Mouse (Mus musculus) kidney, embryonic 16.5 days (tissue): ENCODE measurements at regions not wholly inside any gene's neighbourhood (a gene's known extent, or its start where the extent isn't known, plus 50 kb on each side); places are given as distances from the start of the nearest gene placed in this dataset.

Experiments used
- ATAC-seq: fragments of 200-750 bp; cut with Nextera tagmentation; 2 replicates; pipeline ENCODE4 v1.8.0; 2017; ENCODE audit warnings: moderate TSS enrichment; ENCODE audit not compliant: low FRiP score, low TSS enrichment
- H3K27ac ChIP-seq: fragments of 300-500 bp; sonication (generic); 2 replicates; pipeline ENCODE4 v1.5.1; 2014; ENCODE audit warnings: low read length
- H3K27me3 ChIP-seq: fragments of 300-500 bp; sonication (generic); 2 replicates; pipeline ENCODE4 v1.6.1; 2014; ENCODE audit warnings: low read length, control low read depth, mixed read lengths; ENCODE audit not compliant: insufficient read depth
- H3K36me3 ChIP-seq: fragments of 300-500 bp; sonication (generic); 2 replicates; pipeline ENCODE4 v1.6.1; 2014; ENCODE audit warnings: low read length, control low read depth, mixed read lengths; ENCODE audit not compliant: insufficient read depth
- H3K4me1 ChIP-seq: fragments of 300-500 bp; sonication (generic); 2 replicates; pipeline ENCODE4 v1.6.1; 2014; ENCODE audit warnings: low read length, control low read depth, mixed read lengths; ENCODE audit not compliant: insufficient read depth
- H3K4me2 ChIP-seq: fragments of 300-500 bp; sonication (generic); replicated peaks from 2 replicates; pipeline ENCODE4 v1.6.1; 2014; ENCODE audit warnings: low read depth, low read length
- H3K4me3 ChIP-seq: fragments of 300-500 bp; sonication (generic); 2 replicates; pipeline ENCODE4 v1.5.1; 2014; ENCODE audit warnings: mild to moderate bottlenecking, low read length
- H3K9ac ChIP-seq: fragments of 300-500 bp; sonication (generic); replicated peaks from 2 replicates; pipeline ENCODE4 v1.6.1; 2014; ENCODE audit warnings: low read length
- H3K9me3 ChIP-seq: fragments of 300-500 bp; sonication (generic); 2 replicates; pipeline ENCODE4 v1.6.1; 2016; ENCODE audit warnings: low read length, control low read depth
- whole genome bisulfite sequencing: fragments of 180-500 bp; shearing (Covaris S2); extraction: QIAGEN DNeasy Blood & Tissue Kit; methylation state at CpG from one replicate; pipeline ENCODE4 v1.1.7; 2014; 5-methylcytosine and 5-hydroxymethylcytosine counted together

DNA sequence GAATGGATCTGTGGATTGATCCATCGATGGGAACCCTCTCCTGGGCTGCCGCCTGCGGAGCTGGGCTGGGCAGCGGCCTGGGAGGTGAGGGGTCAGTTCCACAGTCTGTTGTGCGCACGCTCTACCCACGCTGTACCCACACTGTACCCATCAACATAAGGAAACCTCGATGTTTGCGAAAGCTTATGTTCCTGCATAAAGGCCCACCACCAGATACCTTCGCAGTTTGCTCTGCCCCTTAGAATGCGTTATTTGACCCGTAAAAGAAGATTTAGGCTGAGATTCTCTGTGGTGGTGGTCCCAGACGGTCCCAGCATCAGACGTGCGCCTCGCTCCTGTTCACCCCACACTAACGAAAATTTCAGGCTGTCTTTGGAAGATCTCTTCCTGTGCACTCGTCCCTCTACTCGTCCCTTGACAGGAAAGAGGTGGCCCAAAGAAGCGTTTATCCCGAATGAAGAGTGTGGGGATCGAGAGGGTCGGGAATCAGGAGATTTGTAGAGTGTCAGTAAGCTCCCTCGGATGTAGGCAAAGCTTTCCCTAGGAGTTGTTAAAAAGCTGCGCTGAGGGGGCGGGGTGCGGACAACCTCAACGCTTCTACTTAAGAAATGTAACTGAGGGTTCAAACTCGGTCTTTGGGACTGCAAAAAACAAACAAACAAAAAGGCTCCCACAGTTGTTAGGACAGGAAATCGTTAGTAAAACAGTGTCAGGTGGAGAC lies 123.9 kb downstream of the Tmem161b start:
- no peak for ATAC-seq
- Histone ChIP-seq H3K9ac (no peak overlapping the region), H3K27me3 (peaks cover 65% of the 10 kb centered on the region), H3K9me3 (no peaks in the 10 kb centered on the region), H3K4me2 (no peak overlapping the region), H3K27ac (no peak overlapping the region), H3K36me3 (no peaks in the 10 kb centered on the region), H3K4me3 (no peak overlapping the region), H3K4me1 (peaks cover 6% of the 10 kb centered on the region; the same call in 1 of the 2 replicates)
- WGBS, result under 1% methylated on average over 30 of the region's 30 CpGs

DNA sequence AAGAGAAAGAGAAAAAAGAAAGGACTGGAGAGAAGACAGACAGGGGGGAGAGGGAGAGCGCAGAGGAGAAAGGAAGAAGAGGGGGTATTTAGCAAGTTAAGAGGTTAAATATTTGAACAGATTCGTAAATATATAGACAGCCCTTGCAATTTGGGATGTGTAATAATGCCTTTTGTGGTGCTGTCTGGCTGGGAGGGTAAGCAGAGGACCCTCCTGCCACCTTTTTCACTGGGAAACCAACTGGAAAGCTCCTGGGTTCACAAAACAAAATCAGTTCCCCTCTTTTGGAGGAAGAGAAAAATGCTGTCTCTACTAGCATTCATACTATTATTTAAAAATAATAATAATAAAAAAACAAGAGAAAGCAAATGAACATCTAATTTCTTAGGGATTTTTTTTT lies 124.5 kb downstream of the Tmem161b start:
- no peak overlapping the region for H3K9ac ChIP-seq
- 0% methylated on average over 2 of the region's 2 CpGs for WGBS
- no peak overlapping the region for H3K4me2 ChIP-seq
- H3K9me3 ChIP-seq, result no peaks in the 10 kb centered on the region
- H3K27me3 ChIP-seq, result peaks cover 59% of the 10 kb centered on the region
- no peak overlapping the region for H3K27ac ChIP-seq
- ATAC-seq, result no peak
- H3K36me3 ChIP-seq, result no peaks in the 10 kb centered on the region
- H3K4me1 ChIP-seq, result peaks cover 6% of the 10 kb centered on the region; the same call in 1 of the 2 replicates
- H3K4me3 ChIP-seq, result no peak overlapping the region

- Histone ChIP-seq H3K9me3 (no peaks in the 10 kb centered on the region), H3K27ac (no peak overlapping the region), H3K4me3 (peak overlapping the region; percentile 43), H3K27me3 (peaks cover 52% of the 10 kb centered on the region), H3K4me1 (peaks cover 6% of the 10 kb centered on the region; the same call in 1 of the 2 replicates), H3K4me2 (peak overlapping the region; percentile 81), H3K36me3 (no peaks in the 10 kb centered on the region), H3K9ac (no peak overlapping the region)
- 2% methylated on average over 21 of the region's 21 CpGs for WGBS
- ATAC-seq, result peak; percentile 32
These were observed 125.3 kb downstream of the Tmem161b start for GRCm38 (mm10) chr13:84347181-84347913.

- under 1% methylated on average over 33 of the region's 34 CpGs for WGBS
- Histone ChIP-seq H3K27ac (peak overlapping the region; percentile 44), H3K4me1 (peaks cover 6% of the 10 kb centered on the region; the same call in 1 of the 2 replicates), H3K9ac (peak overlapping the region; percentile 45), H3K9me3 (no peaks in the 10 kb centered on the region), H3K27me3 (peaks cover 49% of the 10 kb centered on the region), H3K4me2 (peak overlapping the region; percentile 81), H3K36me3 (no peaks in the 10 kb centered on the region), H3K4me3 (peak overlapping the region; percentile 43)
- peak; percentile 99 for ATAC-seq
These were observed 126.0 kb downstream of the Tmem161b start for GRCm38 (mm10) chr13:84347914-84348700.

- Histone ChIP-seq H3K9ac (peak overlapping the region; percentile 45), H3K27ac (peak overlapping the region; percentile 44), H3K4me2 (peak overlapping the region; percentile 81), H3K9me3 (no peaks in the 10 kb centered on the region), H3K27me3 (peaks cover 44% of the 10 kb centered on the region), H3K4me3 (peak overlapping the region; percentile 43), H3K4me1 (peaks cover 6% of the 10 kb centered on the region; the same call in 1 of the 2 replicates), H3K36me3 (no peaks in the 10 kb centered on the region)
- peak; percentile 32; the same call in 1 of the 2 replicates for ATAC-seq
- 0% methylated on average over 9 of the region's 9 CpGs for WGBS
These were observed 126.5 kb downstream of the Tmem161b start for GRCm38 (mm10) chr13:84348701-84348975.

DNA sequence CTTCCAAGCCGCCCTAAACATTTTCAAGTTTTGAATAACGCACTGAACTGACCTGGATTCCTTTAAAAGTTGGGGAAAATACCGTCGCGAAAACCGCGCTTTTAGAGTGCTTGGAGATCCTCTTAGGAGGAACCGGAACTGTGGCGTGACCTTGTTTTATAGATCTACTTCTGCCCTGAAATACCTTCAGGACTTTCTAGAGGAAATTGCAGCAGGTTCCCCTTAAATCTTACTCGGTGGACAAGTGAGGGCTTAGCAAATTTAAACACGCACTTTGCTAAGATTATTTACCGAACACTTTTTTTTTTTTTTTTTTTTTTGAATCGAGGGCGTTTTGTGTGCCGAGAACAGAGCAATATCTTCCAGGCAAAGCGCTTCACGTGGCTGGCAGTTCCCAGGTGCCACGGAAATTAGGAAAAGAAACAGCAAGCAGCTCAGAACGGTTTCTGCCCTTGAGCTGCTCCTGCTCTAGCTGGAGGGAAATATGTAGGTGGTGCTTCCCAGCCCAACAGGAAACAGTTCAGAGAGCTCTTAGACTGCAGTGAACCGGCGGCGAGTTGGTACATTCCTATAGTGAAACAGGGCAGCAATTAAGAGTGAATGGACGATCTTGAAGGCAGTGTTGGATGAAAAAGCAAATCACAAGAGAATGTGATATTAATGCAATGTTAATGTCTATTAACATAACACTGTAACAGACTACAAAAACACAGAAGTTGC lies 127.1 kb downstream of the Tmem161b start:
- under 1% methylated on average over 23 of the region's 23 CpGs for WGBS
- Histone ChIP-seq H3K9me3 (no peaks in the 10 kb centered on the region), H3K4me3 (peak overlapping the region; percentile 43), H3K4me1 (peaks cover 6% of the 10 kb centered on the region; the same call in 1 of the 2 replicates), H3K9ac (peak overlapping the region; percentile 45), H3K4me2 (peak overlapping the region; percentile 81), H3K27me3 (peaks cover 39% of the 10 kb centered on the region), H3K27ac (peak overlapping the region; percentile 44), H3K36me3 (no peaks in the 10 kb centered on the region)
- ATAC-seq, result 0 out of 2 replicates have a peak, but pooled peaks have one; percentile 21

GRCm38 (mm10) chr13:84349721-84350040 lies 127.6 kb downstream of the Tmem161b start:
- peak overlapping the region; percentile 43 for H3K4me3 ChIP-seq
- 40% methylated on average over 4 of the region's 4 CpGs for WGBS
- H3K27ac ChIP-seq, result no peak overlapping the region
- H3K9ac ChIP-seq, result no peak overlapping the region
- peaks cover 34% of the 10 kb centered on the region for H3K27me3 ChIP-seq
- no peak for ATAC-seq
- H3K36me3 ChIP-seq, result no peaks in the 10 kb centered on the region
- H3K9me3 ChIP-seq, result no peaks in the 10 kb centered on the region
- H3K4me1 ChIP-seq, result peaks cover 6% of the 10 kb centered on the region; the same call in 1 of the 2 replicates
- H3K4me2 ChIP-seq, result peak overlapping the region; percentile 81

- whole genome bisulfite sequencing, result 56% methylated on average over 5 of the region's 5 CpGs
- no peaks in the 10 kb centered on the region for H3K36me3 ChIP-seq
These were observed 128.7 kb downstream of the Tmem161b start for GRCm38 (mm10) chr13:84350791-84351190.

DNA sequence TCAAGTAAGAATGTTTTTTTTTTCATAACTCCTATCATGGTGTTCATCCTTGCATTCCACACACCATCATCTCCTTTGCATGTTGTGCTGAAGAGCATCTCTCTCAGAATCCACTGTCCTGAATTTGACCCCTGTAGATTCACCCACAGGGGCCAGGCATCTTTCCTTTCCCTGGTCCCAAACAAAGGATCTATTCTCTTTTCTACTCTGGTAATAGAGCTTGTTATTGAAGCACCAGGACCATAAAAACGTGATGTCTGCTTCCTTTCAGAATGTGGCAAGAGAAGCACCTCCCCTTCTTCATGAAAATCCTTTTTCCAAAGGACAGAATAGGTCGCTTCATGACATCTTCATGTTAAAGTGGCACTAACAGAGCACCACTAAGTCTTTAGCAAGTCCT lies 134.4 kb downstream of the Tmem161b start:
- Histone ChIP-seq H3K4me3 (no peak overlapping the region), H3K36me3 (no peaks in the 10 kb centered on the region), H3K27me3 (no peaks in the 10 kb centered on the region; the same call in 1 of the 2 replicates), H3K9me3 (no peaks in the 10 kb centered on the region), H3K4me1 (no peaks in the 10 kb centered on the region), H3K4me2 (no peak overlapping the region), H3K27ac (no peak overlapping the region), H3K9ac (no peak overlapping the region)
- WGBS, result 37% methylated on average over 2 of the region's 2 CpGs
- ATAC-seq, result no peak

More at GRCm38 (mm10) chr13:84350791-84351190, 128.7 kb downstream of the Tmem161b start:
- H3K9me3 ChIP-seq, result no peaks in the 10 kb centered on the region
- H3K4me3 ChIP-seq, result no peak overlapping the region
- no peak for ATAC-seq
- H3K9ac ChIP-seq, result no peak overlapping the region
- peaks cover 22% of the 10 kb centered on the region for H3K27me3 ChIP-seq
- no peak overlapping the region for H3K27ac ChIP-seq
- H3K4me2 ChIP-seq, result no peak overlapping the region
- H3K4me1 ChIP-seq, result peaks cover 6% of the 10 kb centered on the region; the same call in 1 of the 2 replicates
